Mouse (Mus musculus) left cerebral cortex, adult 18-20 months (tissue): ENCODE measurements around the gene Nckap5. TPM values are rescaled to one million over a fixed set of nuclear protein-coding genes. Genes with fewer than 3 reads are reported as not detected.
A peak's percentile ranks its signal among the peaks of the same experiment; 100 is the strongest.

Experiments
- DNase-seq, 2 experiments: peaks; one replicate each; pipeline ENCODE4 v3.0.0; 2021 to 2022; ENCODE audit warnings: low spot score in 2 of 2, mixed read lengths in 1 of 2
- total RNA-seq, 2 experiments: library from RNA; stranded (reverse); gene quantifications; 2 replicates each; pipeline ENCODE4 v1.2.3; 2021

Nckap5 gene
- total RNA-seq, 2 experiments from 2014 or later, result 2.5 to 3.6 TPM

DNA sequence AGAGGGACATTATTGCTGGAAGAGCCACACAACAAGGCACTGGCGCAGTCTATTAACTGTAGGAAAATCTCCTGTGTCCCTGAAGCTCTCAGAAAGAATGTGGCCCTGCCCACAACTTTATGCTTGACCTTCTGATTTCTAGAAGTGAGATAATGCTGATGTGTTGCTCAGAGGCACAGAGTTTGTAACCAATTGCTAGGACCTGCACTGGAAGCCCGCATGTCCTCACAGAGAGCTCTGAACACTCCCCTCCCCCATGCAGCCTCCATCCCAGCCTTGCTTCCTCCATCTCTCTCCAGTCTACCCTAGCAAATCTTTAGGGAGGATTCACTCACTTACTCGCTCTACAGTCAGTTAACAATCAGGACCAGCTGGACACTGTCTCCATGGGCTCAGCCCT, 346.9 kb downstream of the Nckap5 start:
- DNase-seq, result no peak

DNA sequence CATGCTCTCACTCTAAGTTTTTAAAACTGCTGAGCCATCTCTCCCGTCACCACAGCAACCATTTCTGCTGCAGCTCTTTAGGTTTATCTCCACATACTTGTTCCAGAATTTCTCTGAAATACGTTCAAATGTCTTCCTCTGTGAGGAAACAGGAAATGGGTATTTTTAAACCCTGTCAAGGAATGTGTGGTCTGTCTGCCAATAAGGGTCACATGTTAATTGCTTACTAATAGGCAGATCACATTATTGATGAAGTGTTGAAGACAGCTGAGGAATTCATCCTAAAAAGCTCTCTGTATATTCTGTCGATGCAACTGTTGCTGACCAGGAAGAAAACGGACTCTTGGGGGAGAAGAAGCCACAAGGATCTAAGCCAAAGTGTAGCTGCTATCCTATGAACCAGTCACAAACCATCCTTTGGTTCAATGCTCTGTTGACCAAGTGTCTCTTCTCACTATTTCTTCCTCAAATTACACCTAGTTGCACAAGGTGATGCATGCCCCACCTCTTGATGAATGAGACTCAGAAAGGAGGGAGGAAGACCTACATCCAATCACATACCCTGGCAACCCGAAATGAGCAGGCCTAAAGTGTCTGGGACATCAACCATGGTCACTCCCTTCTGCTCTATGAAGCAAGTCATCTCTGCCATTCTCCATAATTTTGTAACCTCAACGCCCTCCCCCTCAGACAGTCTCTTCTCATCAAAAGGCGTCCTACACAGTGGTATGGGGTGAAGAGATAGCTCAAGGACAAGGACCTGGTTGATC, 349.0 kb downstream of the Nckap5 start:
- DNase-seq, result no peak

DNA sequence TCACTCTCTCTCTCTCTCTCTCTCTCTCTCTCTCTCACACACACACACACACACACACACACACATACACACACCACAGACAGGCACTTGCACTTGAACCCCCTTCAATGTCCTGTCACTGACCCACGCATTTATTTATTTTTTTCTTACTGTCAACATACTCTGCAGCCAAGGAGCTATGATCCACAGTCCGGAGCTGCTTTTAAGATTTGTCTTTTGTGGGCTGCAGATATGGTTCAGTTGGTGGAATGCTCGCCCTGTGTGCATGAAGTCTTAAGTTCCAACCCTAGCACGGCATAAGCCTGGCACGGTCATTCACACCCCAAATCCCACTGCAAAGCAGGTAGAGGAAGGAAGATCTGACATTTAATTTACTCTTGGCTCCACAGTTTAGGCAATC, 357.6 kb downstream of the Nckap5 start:
- no peak for DNase-seq

DNA sequence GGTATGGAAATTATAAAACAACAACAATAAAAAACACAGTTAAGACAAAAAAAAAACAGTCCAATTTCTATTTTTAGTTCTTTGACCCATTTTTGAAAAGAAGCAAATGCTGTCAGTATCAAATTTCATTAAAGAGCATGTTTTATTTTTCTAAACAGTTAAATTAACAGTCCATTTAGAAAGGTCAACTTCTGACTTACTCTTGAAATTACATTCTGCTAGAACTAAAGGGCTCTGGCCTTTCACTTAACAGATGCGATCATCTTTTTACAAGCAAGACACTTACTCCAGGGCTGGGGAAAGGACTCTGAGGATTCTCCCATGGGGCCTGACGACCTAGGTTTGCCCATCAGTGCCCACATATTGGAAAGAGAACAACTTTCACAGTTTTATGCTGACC, 359.2 kb downstream of the Nckap5 start:
- DNase-seq, result no peak

DNA sequence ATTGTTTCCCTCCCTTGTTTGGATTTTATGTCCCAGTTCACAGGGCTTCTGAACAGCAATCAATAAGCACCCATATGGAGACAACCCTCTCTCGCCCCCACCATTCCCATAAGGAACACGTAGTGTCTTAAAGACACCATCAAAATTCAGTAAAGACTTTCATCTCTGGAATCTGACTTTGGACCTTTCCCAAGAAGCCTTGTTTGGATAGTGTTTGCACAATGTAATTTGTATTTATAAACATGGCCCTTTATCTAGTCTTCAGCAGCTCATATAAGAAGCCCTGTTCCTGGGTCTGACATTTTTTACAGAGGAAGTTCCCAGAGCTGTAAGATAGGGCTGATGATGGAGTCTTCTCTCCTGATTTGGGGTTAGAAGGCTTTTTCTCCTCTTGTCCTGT, 359.7 kb downstream of the Nckap5 start:
- no peak for DNase-seq

DNA sequence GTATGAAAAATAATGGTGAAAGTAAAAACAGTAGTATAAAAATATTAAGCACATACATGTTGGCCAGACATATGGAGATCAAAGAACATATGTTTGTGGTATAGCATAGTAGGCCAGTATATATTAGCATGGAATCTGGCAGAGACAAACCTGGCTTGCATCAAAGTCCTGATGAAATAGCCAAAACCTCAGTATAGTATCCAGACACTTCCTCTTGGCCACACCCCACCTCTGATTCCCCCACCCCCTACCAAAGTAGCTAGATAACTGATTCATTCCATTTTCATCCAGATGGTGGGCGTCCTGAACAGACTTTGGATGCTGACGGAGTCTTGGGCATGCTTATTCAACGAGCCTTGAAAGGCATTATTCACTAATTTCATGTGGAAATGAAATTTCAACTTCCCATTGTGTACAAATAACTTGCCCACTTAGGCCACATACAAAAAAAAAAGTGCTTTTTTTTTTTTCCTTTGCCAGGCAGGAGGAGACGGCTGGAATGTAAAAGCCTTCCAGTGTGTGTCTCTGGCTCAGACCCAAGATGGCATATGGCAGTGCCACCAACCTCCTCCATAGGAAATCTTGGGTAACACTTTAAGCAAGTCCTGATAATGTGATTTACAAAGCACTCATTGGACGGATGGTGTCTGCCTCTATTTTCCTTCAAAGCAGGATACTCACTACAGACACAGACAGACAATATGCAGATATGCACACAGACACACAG, 360.6 kb downstream of the Nckap5 start:
- peak; percentile 59 to 63 for DNase-seq

DNA sequence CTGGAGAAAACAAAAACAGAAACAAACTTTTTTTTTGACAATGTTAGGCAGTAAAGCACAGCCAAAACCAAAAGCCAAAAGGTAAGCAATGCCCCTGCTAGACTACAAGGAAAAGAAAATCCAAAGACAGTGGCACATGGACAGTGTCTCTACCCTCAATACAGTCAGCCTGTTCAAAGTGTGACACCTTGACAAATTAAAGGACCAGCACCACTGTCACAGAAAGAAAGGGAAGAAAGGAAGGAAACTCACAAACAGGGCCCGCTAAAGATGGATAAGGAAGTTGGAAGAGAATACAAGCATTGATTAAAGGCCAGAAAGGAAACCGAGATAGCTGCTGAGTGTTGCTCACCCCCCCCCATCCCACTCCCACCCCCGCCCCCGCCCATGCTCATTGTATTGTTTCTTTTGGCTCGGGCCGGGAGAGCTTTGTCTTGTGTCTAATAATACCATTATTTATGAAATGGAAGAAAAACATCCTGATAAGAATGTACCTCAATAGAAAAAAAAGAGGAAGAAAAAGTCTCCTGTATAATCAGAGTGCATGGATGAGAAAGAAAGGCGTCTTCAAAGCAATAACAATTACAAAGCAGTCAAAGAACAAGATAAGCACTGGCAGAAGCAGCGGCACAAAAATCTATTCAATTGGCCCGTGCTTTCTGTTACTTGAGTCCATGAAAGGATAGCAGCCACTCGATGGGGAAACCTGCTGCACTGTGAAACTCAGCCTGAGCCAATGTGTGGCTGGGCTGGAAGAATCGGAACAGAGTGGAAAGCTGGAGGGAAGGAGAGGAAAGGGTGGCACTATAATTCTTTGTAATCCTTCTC, 368.9 kb downstream of the Nckap5 start:
- DNase-seq, result no peak

DNA sequence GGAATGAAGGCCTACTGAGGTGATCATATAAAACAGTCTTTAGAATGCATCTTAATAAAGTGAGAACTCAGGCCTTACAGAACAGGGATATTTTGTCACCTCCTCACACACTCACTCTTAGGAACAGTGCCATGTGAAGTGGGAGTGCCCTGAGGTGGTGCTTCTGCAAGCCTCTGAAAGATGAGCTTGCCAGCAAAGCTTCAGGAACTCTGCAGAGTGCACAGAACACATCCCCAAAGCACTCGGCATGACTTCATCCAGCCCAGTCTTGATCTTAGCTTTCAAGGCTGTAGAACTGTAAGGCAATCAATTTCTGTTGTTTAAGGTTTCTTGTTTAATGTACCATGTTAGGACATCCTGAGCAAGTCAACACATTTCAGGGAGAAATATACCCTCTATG, 372.9 kb downstream of the Nckap5 start:
- DNase-seq, result no peak

DNA sequence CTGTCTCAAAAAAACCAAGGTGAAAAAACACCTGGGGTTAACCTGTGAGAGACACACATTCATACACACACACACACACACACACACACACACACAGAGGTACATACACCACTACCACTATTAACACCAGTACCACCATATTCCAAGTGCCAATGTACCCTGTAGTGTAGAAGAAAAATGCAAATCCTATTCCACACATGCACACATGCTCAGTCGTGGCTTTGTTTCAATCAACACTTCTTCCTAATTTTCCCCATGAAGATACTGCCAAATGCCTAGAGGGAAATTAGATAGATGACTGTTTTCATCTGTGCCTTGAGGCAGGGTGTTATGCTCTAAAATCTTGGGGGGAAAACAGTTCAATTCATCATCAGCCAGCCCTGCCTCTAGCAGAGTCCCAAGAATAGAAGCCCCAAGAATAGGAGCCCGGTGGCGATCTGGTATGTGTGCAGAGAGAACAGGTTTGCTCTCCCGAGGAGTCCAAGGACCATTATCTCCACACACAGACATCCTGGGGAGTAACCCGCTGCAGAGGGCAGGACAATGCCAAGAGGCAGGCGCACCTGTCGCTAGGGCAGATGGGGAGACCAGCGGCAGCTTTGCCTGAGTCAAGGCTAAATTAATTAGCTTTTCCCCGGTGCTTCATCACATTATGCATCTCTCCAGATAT, 376.0 kb downstream of the Nckap5 start:
- DNase-seq, result no peak

DNA sequence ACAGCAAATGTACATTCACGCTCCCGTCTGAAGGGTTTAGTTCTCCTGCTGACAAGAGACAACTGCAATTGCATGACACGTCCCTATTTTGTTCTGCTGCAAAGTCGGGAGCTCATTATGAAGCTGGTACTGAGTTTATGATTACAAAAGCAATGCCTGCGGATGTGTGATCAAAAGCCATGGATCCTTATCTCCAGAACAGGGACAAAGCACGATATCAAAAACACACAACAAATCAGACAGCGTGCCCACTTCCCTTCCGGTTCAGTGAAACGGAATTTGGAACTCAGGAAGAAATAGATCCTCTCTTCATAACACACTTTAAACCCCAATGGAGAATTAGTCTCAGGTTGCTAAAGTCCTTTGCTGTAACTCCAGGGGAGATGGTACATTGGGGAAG, 379.1 kb downstream of the Nckap5 start:
- DNase-seq, result no peak

DNA sequence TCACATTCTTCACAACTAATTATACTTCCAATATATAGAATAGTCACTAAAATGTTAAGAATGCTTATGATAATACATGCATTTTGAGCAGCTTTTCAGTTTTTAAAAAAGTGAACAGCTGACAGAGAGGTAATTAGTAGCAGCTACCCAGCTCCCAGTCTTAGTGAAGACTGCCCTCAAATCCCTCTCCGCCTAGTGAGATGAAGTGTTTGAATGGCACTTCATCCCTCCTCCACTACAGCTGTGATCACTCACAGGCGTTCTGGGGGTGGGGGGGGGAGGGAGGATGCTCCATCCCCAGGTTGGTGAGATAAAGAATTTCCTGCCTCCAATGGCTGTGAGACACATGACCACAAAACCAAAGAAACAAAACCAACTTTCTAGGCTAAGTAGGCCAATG, 381.2 kb downstream of the Nckap5 start:
- no peak for DNase-seq

DNA sequence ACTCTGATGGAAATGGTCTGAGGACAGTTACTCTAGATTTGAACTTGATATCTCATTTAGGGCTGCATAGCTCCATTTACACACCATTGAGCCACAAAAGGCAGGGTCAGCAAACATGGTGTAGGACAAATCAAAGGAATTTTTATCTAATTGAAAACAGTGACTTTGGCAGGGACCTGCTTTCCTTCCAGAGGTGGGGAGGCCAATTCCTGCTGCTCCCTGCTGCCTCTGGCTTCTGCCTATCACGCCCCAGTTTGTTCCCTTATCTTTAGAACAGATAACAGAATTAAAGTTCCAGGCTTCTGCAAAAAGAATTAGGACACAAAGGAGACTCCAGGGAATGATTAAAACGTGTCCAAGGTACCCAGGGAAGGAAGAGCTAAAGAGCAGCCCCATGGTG, 386.7 kb downstream of the Nckap5 start:
- DNase-seq, result no peak

DNA sequence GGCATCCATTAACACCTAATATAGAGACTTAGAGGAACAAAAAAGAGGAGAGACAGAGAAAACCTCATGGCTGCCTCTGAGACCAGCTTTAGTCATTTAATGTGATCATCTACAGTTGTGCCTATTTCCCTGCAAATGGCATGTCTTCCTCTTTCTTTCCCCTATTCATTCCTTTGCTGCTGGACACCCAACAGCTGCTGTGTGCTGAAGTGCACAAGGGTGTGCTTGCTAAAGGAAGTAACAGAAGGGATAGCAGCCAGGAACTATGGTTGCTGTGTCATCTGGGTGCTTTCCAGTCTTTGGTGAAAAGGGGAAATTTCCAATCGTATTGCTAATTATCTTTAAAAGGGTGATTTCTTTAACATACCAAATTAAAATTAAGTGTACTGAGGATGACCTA, 387.9 kb downstream of the Nckap5 start:
- DNase-seq, result no peak

DNA sequence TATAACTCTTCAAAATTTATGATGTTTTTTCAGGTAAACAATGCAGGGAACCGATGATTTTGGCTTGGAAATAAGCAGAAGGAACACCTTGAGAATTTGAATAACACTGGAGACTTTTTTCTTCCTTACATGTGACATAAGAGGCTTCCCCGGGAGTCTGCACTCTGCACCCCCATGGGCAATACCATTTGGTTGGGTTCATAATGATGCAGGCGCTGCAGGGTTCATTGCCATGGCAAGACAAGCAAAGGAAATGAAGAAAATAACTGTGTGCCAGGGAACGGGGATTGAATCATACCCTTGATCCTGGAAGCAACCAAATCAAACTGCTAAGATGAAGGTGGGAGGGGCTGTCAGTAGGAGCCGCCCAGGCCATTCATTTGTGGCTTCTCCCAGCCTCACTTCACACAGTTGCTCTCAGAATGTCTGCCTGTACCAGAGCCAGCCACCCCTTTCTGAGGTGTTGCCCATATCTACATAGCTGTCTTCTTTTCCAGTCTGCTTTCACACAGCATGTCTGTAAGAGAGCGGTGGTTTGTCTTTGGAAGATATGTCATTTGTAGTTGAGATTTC, 392.5 kb downstream of the Nckap5 start:
- no peak for DNase-seq

DNA sequence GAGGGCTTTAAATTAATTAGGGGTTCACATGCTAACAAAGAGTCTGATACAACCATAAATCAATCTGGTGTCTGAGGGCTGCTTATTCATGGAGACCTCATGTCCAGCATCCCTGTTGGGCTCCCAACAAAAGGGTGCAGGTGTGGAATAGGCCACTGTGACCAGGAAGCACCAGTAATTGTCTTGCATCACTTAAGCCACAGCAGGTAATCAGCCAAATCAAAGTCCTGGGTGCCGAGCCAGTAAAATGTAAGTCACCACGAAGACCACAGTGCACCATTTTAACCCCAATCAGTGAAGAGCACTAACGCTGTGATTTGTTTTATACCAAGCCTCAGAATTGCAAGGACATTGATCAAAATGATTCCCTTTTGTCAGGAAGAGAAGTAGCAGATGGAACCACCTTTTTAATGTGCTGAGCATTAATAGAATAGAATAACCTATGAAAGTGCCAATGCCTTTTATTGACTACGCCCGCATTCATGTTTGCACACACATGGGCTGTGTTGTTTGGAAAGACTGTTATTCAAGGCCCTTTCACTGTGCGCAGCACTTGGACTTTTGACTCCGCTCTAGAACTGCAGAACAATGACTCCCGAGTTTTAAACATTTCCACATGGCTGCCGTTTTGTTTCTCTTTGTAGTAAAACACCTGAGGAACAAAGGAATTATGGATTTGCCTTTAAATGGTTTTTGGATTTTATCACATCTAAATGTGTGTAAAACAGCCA, 393.5 kb downstream of the Nckap5 start:
- no peak for DNase-seq

DNA sequence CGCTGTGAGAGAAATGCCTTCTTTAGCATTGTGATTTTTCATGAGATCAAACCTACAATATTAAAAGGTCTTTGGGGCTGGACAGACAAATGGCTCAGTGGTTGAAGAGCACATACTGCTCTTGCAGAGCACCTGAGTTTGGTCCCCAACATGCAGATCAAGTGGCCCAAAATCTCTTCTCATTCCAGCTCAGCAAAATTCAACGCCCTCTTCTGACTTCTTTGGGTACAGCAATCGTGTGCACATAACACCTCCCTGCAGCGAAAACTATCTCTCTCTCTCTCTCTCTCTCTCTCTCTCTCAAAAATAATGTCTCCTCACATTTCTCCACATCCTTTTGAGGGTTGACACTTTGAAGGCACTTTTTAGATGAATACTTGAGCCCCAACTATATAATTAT, 398.3 kb downstream of the Nckap5 start:
- DNase-seq, result no peak

DNA sequence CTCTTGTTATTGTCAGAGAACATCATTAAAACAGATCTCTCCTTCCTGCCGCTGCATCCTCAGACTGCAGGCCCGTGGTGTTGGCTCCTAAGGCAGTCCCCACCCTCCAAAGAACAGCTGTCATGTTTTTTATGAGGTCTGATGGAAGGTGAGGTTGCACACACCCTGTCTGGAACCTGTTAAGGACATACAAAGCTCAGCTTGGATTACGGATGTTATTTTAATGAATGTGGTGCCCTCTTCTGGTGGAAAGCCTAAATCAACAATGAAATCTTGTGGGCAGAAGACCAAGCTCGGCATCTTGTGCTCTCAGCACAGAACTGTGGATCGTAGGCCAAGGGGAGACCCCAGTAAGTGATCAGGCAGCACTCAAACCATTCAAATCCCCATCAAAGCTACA, 399.0 kb downstream of the Nckap5 start:
- peak; percentile 66 to 73 for DNase-seq

DNA sequence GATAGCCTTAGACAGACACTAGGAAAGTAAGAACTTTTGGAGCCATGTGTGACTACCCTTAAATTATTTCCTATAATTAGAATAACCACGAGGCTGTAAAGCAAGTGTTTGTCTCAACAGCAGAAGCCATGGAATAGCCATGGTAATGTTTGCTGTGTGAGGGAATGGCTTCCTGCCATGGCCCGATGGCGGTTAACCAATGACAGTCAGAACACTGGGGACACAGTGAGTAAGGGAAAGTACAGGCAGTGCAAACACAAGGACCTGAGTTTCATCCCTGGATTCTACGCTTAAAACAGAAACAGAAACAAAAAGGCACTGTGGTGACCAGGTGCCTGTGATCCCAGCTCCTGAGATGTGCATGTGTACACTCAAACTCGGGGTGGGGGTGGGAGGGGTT, 419.2 kb downstream of the Nckap5 start:
- DNase-seq, result no peak

DNA sequence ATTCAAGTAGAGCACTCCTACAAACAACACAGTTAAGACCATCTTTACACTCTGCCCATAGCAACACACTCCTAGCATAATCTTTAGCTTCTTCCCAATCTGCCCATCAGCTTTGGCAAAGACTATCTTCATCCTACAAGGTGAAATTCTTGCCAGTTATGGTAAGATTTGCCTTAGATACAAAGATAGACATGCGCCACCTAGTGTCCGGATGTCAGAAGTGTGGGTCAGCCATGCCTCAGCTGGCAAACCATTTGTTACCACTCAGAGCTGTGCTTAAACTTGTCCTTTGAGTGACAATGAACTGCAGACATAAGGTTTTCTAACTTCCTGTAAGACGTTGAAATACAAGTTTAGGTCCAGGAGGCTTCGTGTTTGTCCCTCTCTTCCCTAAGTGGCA, 422.7 kb downstream of the Nckap5 start:
- peak; percentile 19 to 52 for DNase-seq

DNA sequence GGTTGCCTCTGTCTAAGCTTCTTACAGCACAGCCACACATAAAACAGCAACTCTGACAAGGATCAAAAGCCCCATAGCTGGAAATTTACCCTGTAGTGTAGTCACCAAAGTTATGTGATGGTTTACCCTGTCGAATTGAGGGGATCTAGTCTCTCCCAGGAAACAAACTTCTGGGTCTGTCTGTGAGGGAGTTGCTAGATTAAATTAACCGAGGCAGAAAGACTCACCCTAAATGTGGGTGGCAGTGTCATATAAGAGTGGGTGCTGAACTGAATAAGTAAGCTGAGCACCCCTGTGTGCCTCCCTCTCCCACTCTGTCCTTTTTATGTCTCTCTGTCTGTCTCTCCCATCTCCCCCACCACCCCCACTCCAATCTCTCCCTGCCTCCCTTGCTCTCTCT, 425.1 kb downstream of the Nckap5 start:
- peak in 1 of 2 experiments; percentile 8 for DNase-seq
